Mouse (Mus musculus): Measurements from ENCODE around the gene Mybphl.

Mybphl gene

DNA sequence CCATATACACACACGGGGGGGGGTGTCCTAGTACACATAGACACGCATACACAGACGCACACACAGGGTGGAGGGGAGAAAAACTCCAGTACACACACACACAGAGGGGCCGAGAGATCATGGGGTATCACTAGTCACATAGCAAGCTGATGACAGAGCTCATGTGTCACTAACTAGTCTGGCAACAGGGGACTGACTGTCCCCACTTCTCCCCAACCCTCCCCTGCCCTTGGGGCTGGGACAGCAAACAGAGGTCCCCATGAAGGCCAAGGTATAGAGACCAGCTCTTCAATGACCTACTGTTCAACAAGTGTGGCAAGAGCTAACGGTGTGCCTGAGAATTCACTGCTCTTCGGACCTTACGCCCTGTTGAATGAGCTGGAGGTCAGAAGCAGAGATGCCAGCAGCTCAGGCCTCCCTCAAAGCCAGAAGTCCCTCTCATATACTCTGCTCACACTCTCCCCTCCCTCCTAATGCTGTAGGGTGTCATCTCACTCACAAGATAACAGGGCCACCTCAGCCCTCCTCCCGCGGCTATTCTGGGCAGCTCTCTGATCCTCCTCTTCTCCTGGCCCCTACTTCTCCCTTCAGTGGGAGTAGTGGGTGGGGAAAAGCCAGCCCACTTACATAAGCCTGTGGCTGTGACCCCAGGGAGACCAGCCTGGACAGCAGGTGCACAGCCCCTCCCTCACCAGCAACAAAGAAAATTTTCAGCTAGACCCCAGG lies at the start of gene Mybphl:
Gene Mybphl, plus strand, starts transcription at position 642 of the 726 bp plus-strand sequence.
- DNase-seq (ENCODE audit: low spot score in 2 of 2) = no peak

DNA sequence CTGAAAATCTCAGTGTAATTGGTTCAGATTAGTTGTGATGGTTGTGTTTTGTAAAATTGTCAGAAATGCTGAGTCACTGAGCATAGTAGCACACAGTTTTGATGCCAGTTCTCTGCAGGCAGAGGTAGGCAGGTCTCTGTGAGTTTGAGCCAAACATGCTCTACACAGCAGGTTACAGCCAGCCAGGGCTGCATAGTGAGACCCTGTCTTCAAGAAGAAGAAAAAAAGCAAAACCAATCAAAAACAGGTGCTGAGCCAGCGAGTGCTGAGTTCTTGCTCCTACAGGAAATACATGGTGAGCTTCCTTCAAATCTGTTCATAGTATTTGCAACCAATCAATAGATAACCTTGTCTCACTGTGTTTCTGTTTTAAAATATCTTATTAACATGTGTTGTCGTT lies 46.2 kb upstream of the Mybphl start:
- no peak for DNase-seq (ENCODE audit: low spot score in 2 of 2)

- no peak for DNase-seq (ENCODE audit: low spot score in 2 of 2)
Observed at GRCm38 (mm10) chr3:108321671-108322070, 43.0 kb upstream of the Mybphl start.

- no peak for DNase-seq (ENCODE audit: low spot score in 2 of 2)
Observed at GRCm38 (mm10) chr3:108322136-108322535, 42.6 kb upstream of the Mybphl start.

DNA sequence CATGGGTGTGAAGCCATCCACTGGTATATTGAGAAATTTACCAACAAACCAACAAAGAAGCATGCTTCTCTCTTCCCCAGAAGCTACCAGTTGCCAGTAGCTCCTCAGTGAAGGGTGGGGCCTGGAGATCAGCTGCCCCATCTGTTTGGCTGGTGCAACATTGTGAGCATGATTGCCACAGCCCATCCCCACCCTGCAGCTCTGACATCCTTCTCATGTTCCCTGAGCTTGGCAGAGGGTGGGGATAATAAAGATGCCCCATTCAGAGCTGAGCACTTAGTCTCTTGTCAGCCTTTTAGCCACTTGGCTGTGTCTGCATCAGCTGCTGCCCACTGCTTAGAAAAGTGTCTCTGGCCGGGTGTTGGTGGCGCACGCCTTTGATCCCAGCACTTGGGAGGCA lies 41.7 kb upstream of the Mybphl start:
- peak; percentile 4 to 14 for DNase-seq (ENCODE audit: low spot score in 2 of 2)

GRCm38 (mm10) chr3:108324837-108325236 lies 39.9 kb upstream of the Mybphl start:
- no peak for DNase-seq (ENCODE audit: low spot score in 2 of 2)

DNA sequence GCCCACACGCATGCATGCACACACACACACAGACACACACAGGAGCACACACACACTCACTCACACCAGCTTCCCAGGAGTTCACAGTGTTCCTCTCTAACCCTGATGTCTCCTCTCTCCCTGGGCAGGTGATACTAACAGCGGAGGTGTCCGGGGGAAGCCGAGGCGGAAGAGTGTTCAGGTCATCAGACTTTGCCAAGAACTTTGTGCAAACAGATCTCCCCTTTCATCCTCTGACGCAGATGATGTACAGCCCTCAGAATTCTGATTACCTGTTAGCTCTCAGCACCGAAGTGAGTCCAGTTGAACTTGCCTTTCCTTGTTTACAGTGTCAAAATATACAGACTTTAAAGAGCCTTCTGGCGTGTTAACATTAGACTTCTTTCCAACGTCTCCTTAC lies 39.2 kb upstream of the Mybphl start:
- no peak for DNase-seq (ENCODE audit: low spot score in 2 of 2)

DNA sequence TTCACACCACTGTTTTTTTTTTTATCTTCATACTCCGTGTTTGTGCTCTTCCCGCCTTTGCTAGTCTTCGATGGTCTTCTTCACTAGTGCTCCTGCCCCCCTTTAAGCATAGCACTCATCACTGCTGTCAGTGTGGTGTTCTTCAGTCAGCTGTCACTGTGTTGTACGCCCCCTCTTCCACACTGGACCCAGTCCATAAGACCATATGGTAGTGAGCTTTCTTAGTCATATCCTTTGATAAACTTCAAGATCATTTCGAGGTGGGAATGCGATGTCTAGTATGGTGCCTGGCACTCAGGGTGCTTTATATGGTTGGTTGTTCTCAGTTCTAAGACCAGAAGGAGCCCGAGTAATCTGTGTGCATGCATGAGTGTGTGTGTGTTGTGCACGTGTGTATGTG lies 37.4 kb upstream of the Mybphl start:
- DNase-seq (ENCODE audit: low spot score in 2 of 2) = no peak

DNA sequence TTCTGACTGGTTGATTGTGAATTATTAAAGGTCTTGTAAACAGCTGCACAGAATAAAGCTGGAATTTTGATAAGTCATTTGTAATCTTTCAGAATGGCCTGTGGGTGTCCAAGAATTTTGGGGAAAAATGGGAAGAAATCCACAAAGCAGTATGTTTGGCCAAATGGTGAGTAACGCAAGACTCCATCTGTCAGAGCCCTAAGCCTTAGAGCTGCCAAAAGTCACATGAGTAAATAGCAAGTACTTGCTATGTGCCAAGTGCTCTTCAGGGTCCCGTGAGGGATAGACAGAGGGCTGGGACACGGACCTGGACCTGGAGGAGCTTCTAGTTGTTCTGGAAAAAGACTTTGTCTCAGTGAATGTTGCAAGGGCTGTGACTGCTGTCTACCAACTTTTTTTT lies 36.8 kb upstream of the Mybphl start:
- DNase-seq (ENCODE audit: low spot score in 2 of 2) = no peak

GRCm38 (mm10) chr3:108328441-108328841 lies 36.3 kb upstream of the Mybphl start:
- DNase-seq (ENCODE audit: low spot score in 2 of 2) = peak in 1 of 2 experiments; percentile 16

GRCm38 (mm10) chr3:108330812-108331211 lies 33.9 kb upstream of the Mybphl start:
- no peak for DNase-seq (ENCODE audit: low spot score in 2 of 2)

- no peak for DNase-seq (ENCODE audit: low spot score in 2 of 2)
Observed at GRCm38 (mm10) chr3:108336878-108337277, 27.8 kb upstream of the Mybphl start.

- DNase-seq (ENCODE audit: low spot score in 2 of 2) = no peak
Observed at GRCm38 (mm10) chr3:108341040-108341439, 23.7 kb upstream of the Mybphl start.

DNA sequence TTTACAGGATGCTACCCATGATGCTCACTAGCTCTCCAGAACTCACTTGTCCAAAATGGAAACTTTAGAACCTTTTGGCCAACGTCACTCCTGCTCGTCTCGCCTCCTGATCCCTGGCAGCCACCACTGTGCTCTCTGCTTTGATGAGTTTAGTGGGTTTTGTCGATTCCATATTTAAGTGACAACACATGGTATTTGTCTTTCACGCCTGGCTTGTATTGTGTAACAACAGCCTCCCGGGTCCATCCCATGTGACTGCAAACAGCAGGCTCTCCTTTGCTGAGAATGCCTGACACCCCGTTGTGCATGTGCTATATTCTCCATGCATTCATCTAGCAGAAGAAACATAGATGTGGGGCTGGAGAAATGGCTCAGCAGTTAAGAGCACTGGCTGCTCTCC lies 22.5 kb upstream of the Mybphl start:
- no peak for DNase-seq (ENCODE audit: low spot score in 2 of 2)

DNA sequence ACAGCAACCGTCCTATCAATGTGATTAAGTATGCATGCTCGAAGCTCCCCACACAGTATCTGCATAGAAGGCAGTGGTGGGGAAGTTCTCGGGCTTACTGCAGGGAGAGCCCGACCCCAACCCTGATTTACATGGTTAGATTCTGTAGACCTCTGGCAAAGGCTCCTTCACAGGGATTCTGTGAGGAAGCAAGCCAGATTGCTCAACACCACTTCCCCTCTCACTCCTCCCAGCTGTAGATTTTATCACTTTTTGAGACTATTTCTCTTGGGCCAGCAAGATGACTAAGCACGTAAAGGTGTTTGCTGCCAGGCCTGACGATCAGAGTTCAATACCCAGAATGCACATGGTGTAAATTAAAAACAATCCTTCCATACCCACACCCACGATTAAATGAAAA lies 18.9 kb upstream of the Mybphl start:
- DNase-seq (ENCODE audit: low spot score in 2 of 2) = no peak

DNA sequence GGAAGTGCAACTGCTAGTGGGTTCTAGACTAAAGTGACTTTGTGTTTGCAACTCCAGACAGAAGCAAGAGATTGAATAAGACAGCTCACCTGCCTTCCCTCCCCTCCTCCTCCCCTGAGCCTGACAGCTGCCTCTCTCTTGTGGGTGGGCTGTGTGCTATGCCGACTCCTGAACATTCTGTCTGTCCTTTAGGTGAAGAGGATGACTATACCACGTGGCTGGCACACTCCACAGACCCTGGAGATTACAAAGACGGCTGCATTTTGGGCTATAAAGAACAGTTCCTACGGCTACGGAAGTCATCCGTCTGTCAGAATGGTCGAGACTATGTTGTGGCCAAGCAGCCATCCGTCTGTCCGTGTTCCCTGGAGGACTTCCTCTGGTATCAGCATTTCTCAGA lies 16.3 kb upstream of the Mybphl start:
- no peak for DNase-seq (ENCODE audit: low spot score in 2 of 2)

GRCm38 (mm10) chr3:108355245-108355644 lies 9.5 kb upstream of the Mybphl start:
- DNase-seq (ENCODE audit: low spot score in 2 of 2) = no peak

DNA sequence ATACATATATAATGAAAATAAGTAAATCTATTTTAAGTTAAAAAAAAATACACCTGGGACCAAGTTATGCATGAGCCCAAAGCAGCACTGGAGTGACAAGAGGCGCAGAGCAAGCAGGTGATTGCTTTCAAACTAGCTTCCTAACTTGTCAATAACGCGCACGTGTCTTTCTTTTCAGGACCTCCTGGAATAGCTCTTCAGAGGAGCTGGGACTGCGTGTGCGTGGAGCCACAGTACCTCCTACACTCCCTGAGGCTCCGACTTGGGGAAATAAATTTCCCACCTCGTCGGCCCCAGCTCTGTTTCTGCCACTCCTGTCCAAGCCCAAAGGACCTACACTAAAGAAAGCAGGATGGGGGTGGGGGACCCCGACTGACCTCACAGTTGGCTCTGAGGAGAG lies 7.7 kb upstream of the Mybphl start:
- no peak for DNase-seq (ENCODE audit: low spot score in 2 of 2)

GRCm38 (mm10) chr3:108358445-108358844 lies 6.3 kb upstream of the Mybphl start:
- DNase-seq (ENCODE audit: low spot score in 2 of 2) = no peak

GRCm38 (mm10) chr3:108360894-108361293 lies 3.8 kb upstream of the Mybphl start:
- no peak for DNase-seq (ENCODE audit: low spot score in 2 of 2)

GRCm38 (mm10) chr3:108363626-108364025 lies 1.1 kb upstream of the Mybphl start:
- DNase-seq (ENCODE audit: low spot score in 2 of 2) = no peak

DNA sequence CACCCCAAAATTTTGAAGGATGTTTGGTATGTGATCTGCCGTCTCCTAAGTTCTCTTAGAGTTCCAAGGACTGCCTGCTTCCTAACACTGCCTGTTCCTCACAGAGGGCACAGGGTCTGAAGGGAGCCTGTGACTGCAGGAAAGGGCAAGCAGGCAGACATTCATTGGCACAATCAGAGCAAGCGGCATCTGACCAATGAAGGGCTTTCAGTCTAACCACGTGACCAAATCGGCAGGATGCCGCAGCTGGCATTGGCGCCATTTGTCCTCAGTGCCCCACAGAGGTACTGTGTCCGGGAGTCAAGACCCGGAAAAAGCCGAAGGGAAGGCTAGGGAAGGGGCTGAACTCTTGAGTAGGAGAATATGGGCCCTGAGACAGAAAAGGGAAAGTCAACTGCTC lies 2.5 kb downstream of the Mybphl start:
- no peak for DNase-seq (ENCODE audit: low spot score in 2 of 2)

GRCm38 (mm10) chr3:108367828-108368227 lies 3.1 kb downstream of the Mybphl start:
- DNase-seq (ENCODE audit: low spot score in 2 of 2) = no peak

DNA sequence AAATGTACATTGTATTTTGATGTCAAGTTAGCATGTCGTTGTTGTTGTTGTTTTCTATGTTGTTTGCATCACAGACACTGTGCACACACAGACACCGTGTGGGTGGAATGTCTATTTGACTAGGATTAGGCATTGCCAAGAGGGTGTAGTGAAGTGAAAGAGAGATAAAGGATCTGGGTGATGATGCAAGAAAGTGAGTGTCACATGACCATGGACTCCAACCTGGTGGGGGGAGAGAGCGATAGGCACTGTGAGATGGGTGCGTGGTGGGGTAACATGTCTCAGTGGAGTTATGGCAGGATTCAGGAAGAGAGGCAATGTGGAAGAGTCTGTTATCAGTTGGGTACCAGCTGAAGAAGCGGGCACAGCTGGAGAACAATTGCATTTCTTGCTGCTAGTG lies 4.0 kb downstream of the Mybphl start:
- DNase-seq (ENCODE audit: low spot score in 2 of 2) = no peak

Measured in spleen, postnatal 36 days (tissue).